Mouse (Mus musculus): ENCODE data around the gene Hirip3. TPM values are rescaled to one million over a fixed set of nuclear protein-coding genes. Genes with fewer than 3 reads are reported as not detected.

Hirip3 gene
- polyA plus RNA-seq, 1 experiment from 2014 or later = 10.8 TPM

DNA sequence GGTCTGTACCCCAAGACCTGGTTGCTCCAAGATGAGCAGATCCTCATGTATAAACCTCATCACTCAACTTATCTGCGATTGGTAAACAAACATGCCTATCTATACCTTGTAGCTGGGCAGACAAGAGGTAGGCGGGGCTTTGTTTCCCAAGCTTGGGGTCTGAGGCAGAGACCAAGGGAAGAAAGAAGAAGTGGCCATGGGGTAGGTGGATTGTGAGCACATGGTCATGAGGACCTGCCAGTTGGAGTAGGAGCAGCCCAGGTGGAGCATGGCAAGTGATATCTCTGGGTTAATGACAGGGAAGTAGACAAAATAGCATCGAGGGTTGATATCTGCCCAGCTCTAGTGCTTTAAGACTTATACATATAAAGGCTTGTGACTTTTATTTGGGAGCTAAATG lies 53.1 kb downstream of the Hirip3 start:
- Histone ChIP-seq H3K4me1 (ENCODE audit: control insufficient read depth, low read depth, low read length) (no peaks in the 10 kb centered on the region), H3K9ac (ENCODE audit: low read depth, low read length) (no peak overlapping the region), H3K36me3 (ENCODE audit: control insufficient read depth, insufficient read depth) (no peaks in the 10 kb centered on the region), H3K27ac (ENCODE audit: low read length) (no peak overlapping the region), H3K4me2 (ENCODE audit: low read depth, low read length) (no peak overlapping the region), H3K9me3 (replicated peaks; ENCODE audit: control insufficient read depth, low read length) (no peaks in the 10 kb centered on the region), H3K4me3 (ENCODE audit: low read depth, low read length) (no peak overlapping the region), H3K27me3 (ENCODE audit: control insufficient read depth, insufficient read depth, low read depth, low read length) (no peaks in the 10 kb centered on the region)
- 63% methylated on average over 3 of the region's 3 CpGs for WGBS (ENCODE audit: insufficient replicate concordance)
- no peak for ATAC-seq (ENCODE audit: low read depth)

Other genes with a start within 250 kb of the Hirip3 start
- 4.2 and 5.8 TPM in 2 replicates for gene Nupr1, start 231.1 kb upstream of the Hirip3 start, polyA plus RNA-seq (2015; fragmentation: Nextera tagmentation; extraction: Ambion mirVana)
- gene Sgf29, start 212.7 kb upstream of the Hirip3 start, polyA plus RNA-seq (2015; fragmentation: Nextera tagmentation; extraction: Ambion mirVana) = 20.8 and 28.6 TPM in 2 replicates
- gene Sult1a1, start 185.5 kb upstream of the Hirip3 start, polyA plus RNA-seq (2015; fragmentation: Nextera tagmentation; extraction: Ambion mirVana) = 69.5 and 88.7 TPM in 2 replicates
- 72.6 and 78.4 TPM in 2 replicates for gene Bola2, start 166.6 kb upstream of the Hirip3 start, polyA plus RNA-seq (2015; fragmentation: Nextera tagmentation; extraction: Ambion mirVana)
- gene Slx1b, start 166.2 kb upstream of the Hirip3 start, polyA plus RNA-seq (2015; fragmentation: Nextera tagmentation; extraction: Ambion mirVana) = 2.4 and 2.8 TPM in 2 replicates
- gene Coro1a, start 154.2 kb upstream of the Hirip3 start, polyA plus RNA-seq (2015; fragmentation: Nextera tagmentation; extraction: Ambion mirVana) = 98.9 and 105 TPM in 2 replicates
- 19.6 and 22.3 TPM in 2 replicates for gene Mapk3, start 102.4 kb upstream of the Hirip3 start, polyA plus RNA-seq (2015; fragmentation: Nextera tagmentation; extraction: Ambion mirVana)
- 0.36 and 0.55 TPM in 2 replicates for gene Gdpd3, start 95.6 kb upstream of the Hirip3 start, polyA plus RNA-seq (2015; fragmentation: Nextera tagmentation; extraction: Ambion mirVana)
- gene Ypel3, start 85.0 kb upstream of the Hirip3 start, polyA plus RNA-seq (2015; fragmentation: Nextera tagmentation; extraction: Ambion mirVana) = 102 and 119 TPM in 2 replicates
- gene Tbx6, start 80.5 kb upstream of the Hirip3 start, polyA plus RNA-seq (2015; fragmentation: Nextera tagmentation; extraction: Ambion mirVana) = 0.90 and 1.3 TPM in 2 replicates
- 82.2 and 91.1 TPM in 2 replicates for gene Ppp4c, start 69.5 kb upstream of the Hirip3 start, polyA plus RNA-seq (2015; fragmentation: Nextera tagmentation; extraction: Ambion mirVana)
- gene Fam57b, start 64.3 kb upstream of the Hirip3 start, polyA plus RNA-seq (2015; fragmentation: Nextera tagmentation; extraction: Ambion mirVana) = not detected in 2 replicates
- not detected in 2 replicates for gene 4930451I11Rik, start 30.3 kb upstream of the Hirip3 start, polyA plus RNA-seq (2015; fragmentation: Nextera tagmentation; extraction: Ambion mirVana)
- gene Doc2a, start 14.6 kb upstream of the Hirip3 start, polyA plus RNA-seq (2015; fragmentation: Nextera tagmentation; extraction: Ambion mirVana) = not detected in 2 replicates
- gene Ino80e, start 405 bp downstream of the Hirip3 start, polyA plus RNA-seq (2015; fragmentation: Nextera tagmentation; extraction: Ambion mirVana) = 25.7 and 26.6 TPM in 2 replicates
- 11.7 and 13.2 TPM in 2 replicates for gene Taok2, start 22.7 kb downstream of the Hirip3 start, polyA plus RNA-seq (2015; fragmentation: Nextera tagmentation; extraction: Ambion mirVana)
- gene Tmem219, start 60.9 kb downstream of the Hirip3 start, polyA plus RNA-seq (2015; fragmentation: Nextera tagmentation; extraction: Ambion mirVana) = 18.7 and 20.0 TPM in 2 replicates
- gene Kctd13, start 66.9 kb downstream of the Hirip3 start, polyA plus RNA-seq (2015; fragmentation: Nextera tagmentation; extraction: Ambion mirVana) = 3.2 and 3.8 TPM in 2 replicates
- not detected in 2 replicates for gene Asphd1, start 87.6 kb downstream of the Hirip3 start, polyA plus RNA-seq (2015; fragmentation: Nextera tagmentation; extraction: Ambion mirVana)
- gene Sez6l2, start 88.6 kb downstream of the Hirip3 start, polyA plus RNA-seq (2015; fragmentation: Nextera tagmentation; extraction: Ambion mirVana) = 0.15 and 0.19 TPM in 2 replicates
- gene Cdipt, start 113.9 kb downstream of the Hirip3 start, polyA plus RNA-seq (2015; fragmentation: Nextera tagmentation; extraction: Ambion mirVana) = 39.5 and 42.6 TPM in 2 replicates
- 0.30 and 0.74 TPM in 2 replicates for gene Cdiptos, start 114.1 kb downstream of the Hirip3 start, polyA plus RNA-seq (2015; fragmentation: Nextera tagmentation; extraction: Ambion mirVana)
- gene Mvp, start 152.6 kb downstream of the Hirip3 start, polyA plus RNA-seq (2015; fragmentation: Nextera tagmentation; extraction: Ambion mirVana) = 7.7 and 8.9 TPM in 2 replicates
- not detected in 2 replicates for gene Pagr1b, start 154.5 kb downstream of the Hirip3 start, polyA plus RNA-seq (2015; fragmentation: Nextera tagmentation; extraction: Ambion mirVana)
- 17.2 and 24.3 TPM in 2 replicates for gene Pagr1a, start 155.4 kb downstream of the Hirip3 start, polyA plus RNA-seq (2015; fragmentation: Nextera tagmentation; extraction: Ambion mirVana)
- gene Gm42742, start 159.1 kb downstream of the Hirip3 start, polyA plus RNA-seq (2015; fragmentation: Nextera tagmentation; extraction: Ambion mirVana) = 10.7 and 17.7 TPM in 2 replicates
- gene Prrt2, start 159.2 kb downstream of the Hirip3 start, polyA plus RNA-seq (2015; fragmentation: Nextera tagmentation; extraction: Ambion mirVana) = 0.24 and 0.67 TPM in 2 replicates
- 19.5 and 20.9 TPM in 2 replicates for gene Maz, start 165.1 kb downstream of the Hirip3 start, polyA plus RNA-seq (2015; fragmentation: Nextera tagmentation; extraction: Ambion mirVana)
- gene Kif22, start 180.5 kb downstream of the Hirip3 start, polyA plus RNA-seq (2015; fragmentation: Nextera tagmentation; extraction: Ambion mirVana) = 102 and 103 TPM in 2 replicates
- gene Zg16, start 225.4 kb downstream of the Hirip3 start, polyA plus RNA-seq (2015; fragmentation: Nextera tagmentation; extraction: Ambion mirVana) = 0.58 TPM in 1 of 2 replicates, not detected in the other
- 8.1 and 8.7 TPM in 2 replicates for gene AI467606, start 229.4 kb downstream of the Hirip3 start, polyA plus RNA-seq (2015; fragmentation: Nextera tagmentation; extraction: Ambion mirVana)